Mouse (Mus musculus) heart, embryonic 12.5 days (tissue): ENCODE data around the gene Ebna1bp2. TPM values are rescaled to one million over a fixed set of nuclear protein-coding genes. Genes with fewer than 3 reads are reported as not detected.

Source experiments
- ATAC-seq: fragments of 200-750 bp; cut with Nextera tagmentation; 2 replicates; pipeline ENCODE4 v1.8.0; 2017; ENCODE audit warnings: moderate TSS enrichment, moderate library complexity; ENCODE audit not compliant: insufficient number of reproducible peaks, low FRiP score
- H3K27ac ChIP-seq: fragments of 300-500 bp; sonication (generic); 2 replicates; pipeline ENCODE4 v1.5.1; 2016; ENCODE audit warnings: mild to moderate bottlenecking, moderate library complexity; ENCODE audit not compliant: poor library complexity, severe bottlenecking
- H3K27me3 ChIP-seq: fragments of 300-500 bp; sonication (generic); replicated peaks from 2 replicates; pipeline ENCODE4 v1.6.1; 2016; ENCODE audit warnings: mild to moderate bottlenecking, moderate library complexity
- H3K36me3 ChIP-seq: fragments of 300-500 bp; sonication (generic); 2 replicates; pipeline ENCODE4 v1.6.1; 2016; ENCODE audit warnings: mild to moderate bottlenecking, moderate library complexity
- H3K4me1 ChIP-seq: fragments of 300-500 bp; sonication (generic); replicated peaks from 2 replicates; pipeline ENCODE4 v1.6.1; 2016; ENCODE audit warnings: mild to moderate bottlenecking
- H3K4me2 ChIP-seq: fragments of 300-500 bp; sonication (generic); 2 replicates; pipeline ENCODE4 v1.6.1; 2016; ENCODE audit warnings: mild to moderate bottlenecking, moderate library complexity
- H3K4me3 ChIP-seq: fragments of 300-500 bp; sonication (generic); 2 replicates; pipeline ENCODE4 v1.5.1; 2016; ENCODE audit warnings: mild to moderate bottlenecking
- H3K9ac ChIP-seq: fragments of 300-500 bp; sonication (generic); 2 replicates; pipeline ENCODE4 v1.6.1; 2016; ENCODE audit warnings: mild to moderate bottlenecking, moderate library complexity
- H3K9me3 ChIP-seq: fragments of 300-500 bp; sonication (generic); replicated peaks from 2 replicates; pipeline ENCODE4 v1.6.1; 2016; ENCODE audit warnings: mild to moderate bottlenecking, moderate library complexity
- WGBS: fragments of 180-500 bp; shearing (Covaris S2); methylation state at CpG from one replicate; pipeline ENCODE4 v1.1.7; 2016; 5-methylcytosine and 5-hydroxymethylcytosine counted together
- polyA plus RNA-seq: library from polyadenylated mRNA; unstranded; fragments of >200 nt; fragmentation: Nextera tagmentation; extraction: Ambion mirVana; gene quantifications from 2 replicates; pipeline ENCODE4 v1.2.1, GENCODE M21; 2016

Gene Ebna1bp2
- polyA plus RNA-seq, 1 experiment from 2014 or later = 96.7 TPM

- no peak overlapping the region for H3K9ac ChIP-seq
- H3K4me2 ChIP-seq = no peak overlapping the region
- H3K27ac ChIP-seq = no peak overlapping the region
- H3K36me3 ChIP-seq = no peaks in the 10 kb centered on the region
- peaks cover 11% of the 10 kb centered on the region for H3K9me3 ChIP-seq
- no peak overlapping the region for H3K4me3 ChIP-seq
- peaks cover 19% of the 10 kb centered on the region for H3K27me3 ChIP-seq
- no peak for ATAC-seq
- WGBS = 76% methylated on average over 11 of the region's 11 CpGs
- no peaks in the 10 kb centered on the region for H3K4me1 ChIP-seq
These were observed 5.2 kb upstream of the Ebna1bp2 start for GRCm38 (mm10) chr4:118615412-118615811.

DNA sequence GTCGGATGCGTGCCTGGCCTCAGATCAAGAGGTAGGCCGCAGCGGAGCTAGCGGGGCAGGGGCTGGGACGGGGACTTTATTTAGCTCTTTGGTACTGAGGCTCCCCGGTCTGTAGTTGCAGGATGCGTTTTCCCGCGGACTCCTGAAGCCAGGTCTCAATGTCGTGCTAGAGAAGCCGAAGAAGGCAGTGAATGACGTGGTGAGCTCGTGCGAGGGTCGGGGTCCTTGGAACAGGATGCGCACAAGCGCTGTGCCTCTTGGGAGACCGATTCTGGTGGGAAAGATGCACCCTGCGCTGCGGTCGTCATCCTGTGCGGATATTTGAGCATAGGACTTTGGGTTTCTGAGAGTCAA lies 345 bp downstream of the Ebna1bp2 start:
- Histone ChIP-seq H3K9ac (peak overlapping the region; percentile 78), H3K27ac (no peak overlapping the region), H3K9me3 (peaks cover 11% of the 10 kb centered on the region), H3K4me2 (peak overlapping the region; percentile 94), H3K4me1 (peaks cover 10% of the 10 kb centered on the region), H3K4me3 (peak overlapping the region; percentile 69), H3K27me3 (no peaks in the 10 kb centered on the region), H3K36me3 (peaks cover 33% of the 10 kb centered on the region)
- WGBS = under 1% methylated on average over 23 of the region's 23 CpGs
- ATAC-seq = no peak; the same call in 1 of the 2 replicates

GRCm38 (mm10) chr4:118621781-118622180 lies 1.2 kb downstream of the Ebna1bp2 start:
- Histone ChIP-seq H3K4me1 (peaks cover 10% of the 10 kb centered on the region), H3K4me3 (peak overlapping the region; percentile 69), H3K9ac (peak overlapping the region; percentile 78), H3K9me3 (peaks cover 7% of the 10 kb centered on the region), H3K36me3 (peaks cover 41% of the 10 kb centered on the region), H3K27ac (no peak overlapping the region), H3K27me3 (no peaks in the 10 kb centered on the region), H3K4me2 (peak overlapping the region; percentile 94)
- WGBS = 75% methylated on average over 9 of the region's 9 CpGs
- no peak for ATAC-seq

DNA sequence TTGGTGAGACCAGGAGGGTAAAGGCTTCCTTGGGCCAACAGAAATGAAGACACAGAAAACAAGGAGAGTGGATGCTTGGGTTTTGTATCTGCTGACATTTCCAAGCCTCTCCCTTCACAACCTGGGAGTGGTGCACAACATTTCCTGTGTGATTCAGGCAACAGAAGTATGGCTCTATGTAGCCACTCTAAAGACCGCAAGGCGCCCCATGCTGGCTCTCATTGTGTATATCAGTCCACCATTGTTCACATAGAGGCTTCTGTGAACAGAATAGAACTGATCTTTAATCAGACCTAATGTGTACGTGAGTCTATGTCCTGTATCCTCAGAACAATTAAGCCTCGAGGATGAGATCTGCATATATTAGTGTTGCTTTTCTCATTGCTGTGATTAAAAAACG lies 9.7 kb downstream of the Ebna1bp2 start:
- H3K4me3 ChIP-seq = no peak overlapping the region
- no peak overlapping the region for H3K9ac ChIP-seq
- no peaks in the 10 kb centered on the region for H3K9me3 ChIP-seq
- H3K27ac ChIP-seq = no peak overlapping the region
- 92% methylated on average over 5 of the region's 5 CpGs for WGBS
- H3K4me2 ChIP-seq = no peak overlapping the region
- H3K4me1 ChIP-seq = no peaks in the 10 kb centered on the region
- peaks cover 61% of the 10 kb centered on the region for H3K36me3 ChIP-seq
- H3K27me3 ChIP-seq = no peaks in the 10 kb centered on the region
- ATAC-seq = no peak

DNA sequence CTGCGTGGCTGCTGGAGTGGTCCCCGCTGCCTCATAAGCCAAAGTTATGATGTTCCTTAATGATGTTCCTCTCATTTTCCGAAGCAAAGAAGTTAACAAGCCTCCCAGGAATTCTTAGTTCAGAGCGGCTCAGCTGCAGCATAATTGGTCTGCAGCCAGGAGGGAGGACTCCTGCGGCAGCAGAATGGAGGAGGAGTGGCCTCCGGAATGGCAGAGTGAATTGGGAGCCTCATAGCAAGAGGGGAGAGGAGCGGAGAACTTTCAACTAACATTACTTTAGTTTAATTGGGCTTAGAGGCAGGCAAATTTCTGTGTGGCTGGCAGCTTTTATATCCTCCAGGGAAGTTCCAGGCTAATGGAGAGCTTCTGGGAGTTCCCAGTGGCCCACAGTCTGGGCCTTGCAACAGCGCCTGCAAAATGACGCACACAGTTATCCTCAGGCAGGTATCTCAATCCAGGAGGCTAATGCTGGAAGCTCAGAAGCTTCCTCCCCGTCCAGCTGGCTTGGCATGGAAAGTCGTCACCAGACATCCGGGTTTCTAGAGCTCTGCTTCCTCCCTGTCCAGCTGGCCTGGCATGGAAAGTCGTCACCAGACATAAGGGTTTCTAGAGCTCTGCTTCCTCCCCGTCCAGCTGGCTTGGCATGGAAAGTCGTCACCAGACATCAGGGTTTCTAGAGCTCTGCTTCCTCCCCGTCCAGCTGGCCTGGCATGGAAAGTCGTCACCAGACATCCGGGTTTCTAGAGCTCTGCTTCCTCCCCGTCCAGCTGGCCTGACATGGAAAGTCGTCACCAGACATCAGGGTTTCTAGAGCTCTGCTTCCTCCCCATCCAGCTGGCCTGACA lies 22.0 kb downstream of the Ebna1bp2 start:
- H3K4me3 ChIP-seq = no peak overlapping the region
- WGBS = 41% methylated on average over 20 of the region's 20 CpGs
- H3K27ac ChIP-seq = no peak overlapping the region

GRCm38 (mm10) chr4:118645234-118645633 lies 24.6 kb downstream of the Ebna1bp2 start:
- ATAC-seq = no peak
- no peak overlapping the region for H3K4me3 ChIP-seq
- H3K36me3 ChIP-seq = no peaks in the 10 kb centered on the region
- H3K4me1 ChIP-seq = no peaks in the 10 kb centered on the region
- 17% methylated on average over 2 of the region's 2 CpGs for WGBS
- H3K9ac ChIP-seq = no peak overlapping the region
- 0 out of 2 replicates have a peak, but pooled peaks cover 3% of the 10 kb centered on the region for H3K27me3 ChIP-seq
- H3K27ac ChIP-seq = no peak overlapping the region
- H3K4me2 ChIP-seq = no peak overlapping the region
- no peaks in the 10 kb centered on the region for H3K9me3 ChIP-seq

More for the DNA sequence above, 22.0 kb downstream of the Ebna1bp2 start:
- Histone ChIP-seq H3K4me2 (no peak overlapping the region), H3K4me1 (no peaks in the 10 kb centered on the region), H3K27me3 (0 out of 2 replicates have a peak, but pooled peaks cover 3% of the 10 kb centered on the region), H3K9ac (no peak overlapping the region), H3K36me3 (no peaks in the 10 kb centered on the region), H3K9me3 (no peaks in the 10 kb centered on the region)
- no peak for ATAC-seq

DNA sequence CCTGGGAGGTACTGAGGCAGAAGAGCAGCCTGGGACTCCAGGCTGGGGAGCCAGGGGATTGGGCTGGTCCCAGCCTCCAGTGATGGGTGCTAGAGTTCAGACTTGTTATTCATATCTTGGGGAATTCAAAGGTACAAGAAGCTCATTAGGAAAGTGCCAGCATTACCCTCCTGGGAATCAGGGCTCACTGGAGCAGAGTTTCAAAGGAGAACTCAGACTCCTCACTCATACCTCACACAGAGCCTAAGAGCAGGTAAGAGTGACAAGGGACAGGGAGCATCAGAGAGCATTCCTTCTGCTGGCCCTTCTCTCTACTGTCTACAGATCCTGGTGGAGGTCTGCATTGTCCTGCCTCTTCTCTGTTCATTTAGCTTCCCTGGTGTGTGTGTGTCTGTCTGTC lies 38.1 kb downstream of the Ebna1bp2 start, which contains the start of gene Olfr62:
TSS of gene Olfr62 (plus strand) at position 301 of the 400 bp plus-strand sequence.
- no peaks in the 10 kb centered on the region for H3K9me3 ChIP-seq
- no peak within 1 kb of the TSS for H3K4me3 ChIP-seq
- no peak within 1 kb of the TSS for H3K9ac ChIP-seq
- H3K27me3 ChIP-seq = no peaks in the 10 kb centered on the region
- no peak within 1 kb of the TSS for H3K27ac ChIP-seq
- H3K4me2 ChIP-seq = no peak within 1 kb of the TSS
- no peaks in the 10 kb centered on the region for H3K36me3 ChIP-seq
- ATAC-seq = no peak
- no peaks in the 10 kb centered on the region for H3K4me1 ChIP-seq

Other genes starting within 250 kb of the Ebna1bp2 start
- 6.7 and 8.5 TPM in 2 replicates for gene Szt2, start 211.5 kb upstream of the Ebna1bp2 start, polyA plus RNA-seq
- gene Med8, start 211.5 kb upstream of the Ebna1bp2 start, polyA plus RNA-seq = 79.7 and 81.3 TPM in 2 replicates
- gene Elovl1, start 192.7 kb upstream of the Ebna1bp2 start, polyA plus RNA-seq = 52.2 and 57.1 TPM in 2 replicates
- gene Cdc20, start 183.4 kb upstream of the Ebna1bp2 start, polyA plus RNA-seq = 157 and 163 TPM in 2 replicates
- gene Mpl, start 163.3 kb upstream of the Ebna1bp2 start, polyA plus RNA-seq = 2.9 and 3.9 TPM in 2 replicates
- gene Tie1, start 130.7 kb upstream of the Ebna1bp2 start, polyA plus RNA-seq = 65.8 and 69.4 TPM in 2 replicates
- 0.27 and 0.31 TPM in 2 replicates for gene 2610528J11Rik, start 93.8 kb upstream of the Ebna1bp2 start, polyA plus RNA-seq
- 0.18 and 0.23 TPM in 2 replicates for gene Tmem125, start 76.8 kb upstream of the Ebna1bp2 start, polyA plus RNA-seq
- gene Cfap57, start within 50 bp of the Ebna1bp2 start, polyA plus RNA-seq = 0.76 and 0.80 TPM in 2 replicates
- not detected in 2 replicates for gene Olfr62, start 38.2 kb downstream of the Ebna1bp2 start, polyA plus RNA-seq
- gene Olfr1342, start 72.0 kb downstream of the Ebna1bp2 start, polyA plus RNA-seq = not detected in 2 replicates
- not detected in 2 replicates for gene Olfr1341, start 82.7 kb downstream of the Ebna1bp2 start, polyA plus RNA-seq
- not detected in 2 replicates for gene Olfr1340, start 99.3 kb downstream of the Ebna1bp2 start, polyA plus RNA-seq
- gene Olfr1339, start 111.4 kb downstream of the Ebna1bp2 start, polyA plus RNA-seq = not detected in 2 replicates
- gene Olfr1338, start 137.9 kb downstream of the Ebna1bp2 start, polyA plus RNA-seq = not detected in 2 replicates
- gene Olfr1337, start 161.8 kb downstream of the Ebna1bp2 start, polyA plus RNA-seq = not detected in 2 replicates
- gene Olfr1335, start 189.1 kb downstream of the Ebna1bp2 start, polyA plus RNA-seq = not detected in 2 replicates
- gene Olfr1333, start 215.5 kb downstream of the Ebna1bp2 start, polyA plus RNA-seq = not detected in 2 replicates
- gene Olfr1331, start 243.8 kb downstream of the Ebna1bp2 start, polyA plus RNA-seq = not detected in 2 replicates